Mouse (Mus musculus): ENCODE results near the gene Prdm2.

DNA sequence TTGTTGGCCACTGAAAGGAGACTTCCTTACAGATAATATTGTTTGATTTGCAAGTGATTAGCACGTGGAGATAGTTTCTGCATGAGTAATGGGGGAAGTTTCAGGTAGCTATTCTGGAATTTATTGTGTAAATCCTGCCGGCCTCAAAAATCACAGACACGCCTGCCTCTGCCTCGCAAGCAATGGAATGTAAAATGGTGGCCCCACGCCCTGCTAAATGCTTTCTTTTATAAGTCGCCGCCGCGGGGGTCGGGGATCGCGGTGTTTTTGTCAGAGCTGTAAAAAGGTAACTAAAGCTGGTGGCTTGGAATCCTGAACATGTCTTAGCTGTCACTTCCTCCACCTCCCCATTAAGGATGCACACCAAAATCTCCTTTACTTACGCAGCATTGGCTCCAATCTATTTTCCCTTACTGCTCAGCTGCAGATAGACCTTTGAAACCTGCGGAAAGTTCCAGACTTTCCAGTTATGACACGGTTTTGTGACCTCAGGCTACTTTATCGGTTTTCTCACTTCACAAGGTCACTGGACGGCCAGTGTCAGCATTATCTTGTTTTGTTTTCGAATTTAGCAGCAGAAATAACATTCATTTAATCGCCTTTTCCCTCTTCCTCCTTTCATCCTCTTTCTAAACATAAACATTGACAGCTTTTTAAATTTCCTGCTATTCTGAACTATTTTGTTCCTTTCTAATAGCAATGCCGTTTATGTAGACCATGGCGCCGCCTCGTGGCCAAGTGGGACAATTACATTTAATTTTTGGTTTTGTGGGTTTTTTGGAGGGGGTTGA lies 25.6 kb upstream of the Prdm2 start:
- no peak for TF ChIP-seq USF1 (IDR thresholded peaks at IDR 0.05; ENCODE audit: low read depth)
- no peak for TF ChIP-seq CTCF (IDR thresholded peaks at IDR 0.05; ENCODE audit: control insufficient read depth, insufficient read depth, insufficient read length)
- TF ChIP-seq MAX (IDR thresholded peaks at IDR 0.05) = no peak
- no peak for TF ChIP-seq MYOD1 (IDR thresholded peaks at IDR 0.05; ENCODE audit: control insufficient read depth, insufficient read length, low read depth)

Data from C2C12 (cell line).